Mouse (Mus musculus) embryonic facial prominence, embryonic 10.5 days (tissue): ENCODE data around the gene Ppp4r2. TPM values are rescaled to one million over a fixed set of nuclear protein-coding genes. Genes with fewer than 3 reads are reported as not detected.

Source experiments
- DNase-seq: peaks from one replicate; pipeline ENCODE4 v3.0.0-alpha.2; 2017; ENCODE audit warnings: low spot score
- H3K27ac ChIP-seq: fragments of 300-500 bp; sonication (generic); replicated peaks from 2 replicates; pipeline ENCODE4 v1.5.1; 2016; ENCODE audit warnings: mild to moderate bottlenecking
- H3K27me3 ChIP-seq: fragments of 300-500 bp; sonication (generic); replicated peaks from 2 replicates; pipeline ENCODE4 v1.6.1; 2016; ENCODE audit warnings: low read depth, mild to moderate bottlenecking; ENCODE audit not compliant: poor library complexity, severe bottlenecking
- H3K36me3 ChIP-seq: fragments of 300-500 bp; sonication (generic); replicated peaks from 2 replicates; pipeline ENCODE4 v1.6.1; 2016; ENCODE audit warnings: mild to moderate bottlenecking, moderate library complexity
- H3K4me1 ChIP-seq: fragments of 300-500 bp; sonication (generic); 2 replicates; pipeline ENCODE4 v1.6.1; 2016
- H3K4me3 ChIP-seq: fragments of 300-500 bp; sonication (generic); 2 replicates; pipeline ENCODE4 v1.5.1; 2016; ENCODE audit warnings: mild to moderate bottlenecking, moderate library complexity
- H3K9me3 ChIP-seq: fragments of 300-500 bp; sonication (generic); 2 replicates; pipeline ENCODE4 v1.6.1; 2016; ENCODE audit warnings: mild to moderate bottlenecking
- WGBS: fragments of 180-500 bp; shearing (Covaris S2); methylation state at CpG from one replicate; pipeline ENCODE4 v1.1.7; 2016; 5-methylcytosine and 5-hydroxymethylcytosine counted together
- polyA plus RNA-seq: library from polyadenylated mRNA; unstranded; fragments of >200 nt; fragmentation: Nextera tagmentation; extraction: Ambion mirVana; gene quantifications from 2 replicates; pipeline ENCODE4 v1.2.1, GENCODE M21; 2016

Ppp4r2 gene
- polyA plus RNA-seq, 1 experiment from 2014 or later: 22.6 TPM

DNA sequence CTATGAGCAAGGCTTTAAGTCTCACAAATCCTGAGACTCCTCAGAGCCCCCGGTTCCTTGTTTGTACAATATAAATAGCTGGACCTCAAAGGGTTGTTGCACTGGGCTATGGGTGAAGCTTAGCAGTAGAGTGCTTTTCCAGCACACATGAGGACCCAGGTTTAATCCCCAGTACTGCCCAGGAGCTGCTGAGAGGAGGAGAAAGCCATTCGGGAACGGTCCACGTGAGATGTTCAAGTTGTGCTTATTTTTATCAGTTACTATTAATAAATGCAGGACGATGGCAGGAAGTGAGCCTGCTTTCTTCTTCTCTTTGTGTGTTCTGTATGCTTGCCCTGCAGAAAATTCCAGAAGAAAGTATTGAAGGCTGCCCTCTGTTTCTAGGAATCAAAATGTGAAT lies 59.7 kb downstream of the Ppp4r2 start:
- 0 out of 2 replicates have a peak, but pooled peaks cover 6% of the 10 kb centered on the region for H3K27me3 ChIP-seq
- no peaks in the 10 kb centered on the region for H3K9me3 ChIP-seq
- H3K4me3 ChIP-seq: no peak overlapping the region
- DNase-seq: no peak
- H3K36me3 ChIP-seq: no peaks in the 10 kb centered on the region
- no peak overlapping the region for H3K27ac ChIP-seq
- no peaks in the 10 kb centered on the region for H3K4me1 ChIP-seq
- 85% methylated on average over 5 of the region's 5 CpGs for WGBS

DNA sequence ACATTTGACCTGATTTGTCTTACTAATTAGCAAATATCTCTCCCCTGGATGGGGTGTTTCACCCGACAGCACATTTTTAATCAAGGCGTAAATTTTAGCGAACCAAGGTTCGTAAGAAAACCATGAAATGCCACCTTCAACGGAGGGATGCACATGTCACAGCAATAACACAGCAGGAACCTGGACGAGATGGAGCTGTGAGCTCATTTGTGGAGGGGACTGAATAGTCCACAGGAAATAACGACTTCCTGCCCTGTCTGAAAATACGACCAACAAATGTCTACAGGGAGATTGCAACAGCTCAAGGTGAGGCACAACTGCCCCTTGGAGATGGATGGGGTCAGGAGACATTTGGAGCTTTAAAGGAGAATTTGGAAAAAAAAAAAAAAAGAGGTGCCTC lies 61.8 kb downstream of the Ppp4r2 start:
- Histone ChIP-seq H3K9me3 (no peaks in the 10 kb centered on the region), H3K27ac (no peak overlapping the region), H3K4me3 (no peak overlapping the region), H3K4me1 (no peaks in the 10 kb centered on the region), H3K36me3 (no peaks in the 10 kb centered on the region), H3K27me3 (no peaks in the 10 kb centered on the region)
- 65% methylated on average over 8 of the region's 8 CpGs for WGBS
- DNase-seq: no peak

- no peak overlapping the region for H3K27ac ChIP-seq
- DNase-seq: no peak
These were observed 63.5 kb downstream of the Ppp4r2 start for GRCm38 (mm10) chr6:100896883-100897282.

GRCm38 (mm10) chr6:100904463-100904862 lies 71.0 kb downstream of the Ppp4r2 start:
- H3K36me3 ChIP-seq: no peaks in the 10 kb centered on the region
- WGBS: 78% methylated on average over 5 of the region's 5 CpGs
- H3K27ac ChIP-seq: no peak overlapping the region
- H3K9me3 ChIP-seq: no peaks in the 10 kb centered on the region
- DNase-seq: no peak
- H3K27me3 ChIP-seq: no peaks in the 10 kb centered on the region
- H3K4me3 ChIP-seq: no peak overlapping the region
- 0 out of 2 replicates have a peak, but pooled peaks cover 2% of the 10 kb centered on the region for H3K4me1 ChIP-seq

More at GRCm38 (mm10) chr6:100896883-100897282, 63.5 kb downstream of the Ppp4r2 start:
- H3K4me1 ChIP-seq: no peaks in the 10 kb centered on the region
- 70% methylated on average over 5 of the region's 5 CpGs for WGBS
- H3K9me3 ChIP-seq: no peaks in the 10 kb centered on the region
- no peaks in the 10 kb centered on the region for H3K27me3 ChIP-seq
- no peaks in the 10 kb centered on the region for H3K36me3 ChIP-seq
- H3K4me3 ChIP-seq: no peak overlapping the region

- no peak for DNase-seq
- Histone ChIP-seq H3K4me3 (no peak overlapping the region), H3K27me3 (no peaks in the 10 kb centered on the region), H3K4me1 (peaks cover 27% of the 10 kb centered on the region), H3K9me3 (no peaks in the 10 kb centered on the region), H3K36me3 (no peaks in the 10 kb centered on the region), H3K27ac (no peak overlapping the region)
- WGBS: 51% methylated on average over 2 of the region's 2 CpGs
These were observed 76.8 kb downstream of the Ppp4r2 start for GRCm38 (mm10) chr6:100910136-100910675.

Other genes with a start within 250 kb of the Ppp4r2 start
- 23.7 and 25.8 TPM in 2 replicates for gene Shq1, start 162.5 kb upstream of the Ppp4r2 start, polyA plus RNA-seq
- gene Gxylt2, start 128.9 kb upstream of the Ppp4r2 start, polyA plus RNA-seq: 2.2 and 3.6 TPM in 2 replicates